Comparison of ENCODE assay signal across 16 mouse cellular contexts in genomic region chr12:117736130-117736529, GRCm38 (mm10).
DNase-seq lines count a peak whose midpoint lies in the region; ATAC-seq lines count a peak whose summit lies in the region.
"Had no signal": no experiment of that assay in that cellular context is flagged by ENCODE, and none has a peak within 500 bp of the region (broad histone marks: within the 10 kb centered on the region; RNA-seq: fewer than 3 reads in every experiment).

No protein-coding gene starts in this region.

- H3K4me2 ChIP-seq in heart, embryonic 16.5 days (ENCODE audit: low read depth, low read length) = no peak overlapping the region
- H3K4me2 ChIP-seq in forebrain, embryonic 15.5 days (replicated peaks) = no peak overlapping the region
- H3K4me2 ChIP-seq in midbrain, embryonic 16.5 days (ENCODE audit: low read length) = no peak overlapping the region
- H3K4me2 ChIP-seq: embryonic facial prominence, embryonic 12.5 days; limb, embryonic 12.5 days; neural tube, embryonic 12.5 days had no signal

- no peaks in the 10 kb centered on the region for H3K27me3 ChIP-seq in heart, embryonic 16.5 days (ENCODE audit: control insufficient read depth, insufficient read depth, low read length)
- H3K27me3 ChIP-seq in forebrain, embryonic 15.5 days = no peaks in the 10 kb centered on the region
- H3K27me3 ChIP-seq in midbrain, embryonic 16.5 days (ENCODE audit: control insufficient read depth, insufficient read depth, low read depth, low read length) = no peaks in the 10 kb centered on the region
- H3K27me3 ChIP-seq: embryonic facial prominence, embryonic 12.5 days; neural tube, embryonic 12.5 days had no signal

- H3K9ac ChIP-seq in heart, embryonic 16.5 days (ENCODE audit: low read length) = 0 out of 2 replicates have a peak overlapping the region, but pooled peaks have one; percentile 14
- no peak overlapping the region for H3K9ac ChIP-seq in forebrain, embryonic 15.5 days (replicated peaks)
- H3K9ac ChIP-seq in midbrain, embryonic 16.5 days (ENCODE audit: low read depth, low read length) = no peak overlapping the region
- H3K9ac ChIP-seq: embryonic facial prominence, embryonic 12.5 days; limb, embryonic 12.5 days; liver, postnatal 0 days; neural tube, embryonic 12.5 days had no signal

- no peaks in the 10 kb centered on the region for H3K36me3 ChIP-seq in heart, embryonic 16.5 days (ENCODE audit: control insufficient read depth, insufficient read depth)
- H3K36me3 ChIP-seq in forebrain, embryonic 15.5 days = 0 out of 2 replicates have a peak, but pooled peaks cover 6% of the 10 kb centered on the region
- peaks cover 9% of the 10 kb centered on the region; the same call in 1 of the 2 replicates for H3K36me3 ChIP-seq in midbrain, embryonic 16.5 days (ENCODE audit: control insufficient read depth, insufficient read depth, low read length)
- H3K36me3 ChIP-seq: embryonic facial prominence, embryonic 12.5 days; limb, embryonic 12.5 days had no signal

- no peak for DNase-seq in heart, postnatal 10 days
- DNase-seq in B cell, adult 2 months = peak; percentile 19 to 23
- no peak for DNase-seq in liver
- DNase-seq in cerebellum, adult 9-11 months = no peak
- DNase-seq: cerebellum, adult 8-10 months; kidney, postnatal 14 days; layer of hippocampus, postnatal 36 days; liver, postnatal 0 days; right cerebral cortex, adult 18-20 months had no signal

- no peak overlapping the region; the same call in 1 of the 2 replicates for H3K27ac ChIP-seq in heart, embryonic 16.5 days (ENCODE audit: low read length)
- H3K27ac ChIP-seq in forebrain, embryonic 15.5 days (replicated peaks) = 0 out of 2 replicates have a peak overlapping the region, but pooled peaks have one; percentile 24
- peak overlapping the region; percentile 57 for H3K27ac ChIP-seq in midbrain, embryonic 16.5 days (ENCODE audit: low read length)
- H3K27ac ChIP-seq: embryonic facial prominence, embryonic 12.5 days; limb, embryonic 12.5 days; neural tube, embryonic 12.5 days had no signal

- no peak overlapping the region for H3K4me3 ChIP-seq in heart, embryonic 16.5 days (ENCODE audit: low read length)
- no peak overlapping the region for H3K4me3 ChIP-seq in forebrain, embryonic 15.5 days
- H3K4me3 ChIP-seq in midbrain, embryonic 16.5 days (ENCODE audit: low read depth, low read length) = no peak overlapping the region
- H3K4me3 ChIP-seq: embryonic facial prominence, embryonic 12.5 days; limb, embryonic 12.5 days; neural tube, embryonic 12.5 days had no signal

- no peaks in the 10 kb centered on the region for H3K9me3 ChIP-seq in heart, embryonic 16.5 days (replicated peaks; ENCODE audit: control insufficient read depth, low read length)
- no peaks in the 10 kb centered on the region for H3K9me3 ChIP-seq in forebrain, embryonic 15.5 days
- H3K9me3 ChIP-seq in midbrain, embryonic 16.5 days (replicated peaks; ENCODE audit: control insufficient read depth, low read length, poor library complexity, severe bottlenecking) = no peaks in the 10 kb centered on the region
- H3K9me3 ChIP-seq: embryonic facial prominence, embryonic 12.5 days; limb, embryonic 12.5 days; neural tube, embryonic 12.5 days had no signal

- no peak for ATAC-seq in heart, embryonic 16.5 days (replicated peaks; ENCODE audit: extremely low read depth, insufficient read depth, low FRiP score)
- ATAC-seq in forebrain, embryonic 15.5 days (replicated peaks) = no peak
- ATAC-seq in midbrain, embryonic 16.5 days = no peak
- ATAC-seq: intestine, postnatal 0 days; liver, postnatal 0 days had no signal

- 64% methylated on average over 3 of the region's 3 CpGs for WGBS in heart, embryonic 16.5 days
- 93% methylated on average over 3 of the region's 3 CpGs for WGBS in forebrain, embryonic 15.5 days
- WGBS in midbrain, embryonic 16.5 days = 89% methylated on average over 3 of the region's 3 CpGs

- H3K4me1 ChIP-seq in heart, embryonic 16.5 days (ENCODE audit: control insufficient read depth, insufficient read depth, low read length) = peaks cover 16% of the 10 kb centered on the region
- peaks cover 21% of the 10 kb centered on the region for H3K4me1 ChIP-seq in forebrain, embryonic 15.5 days
- H3K4me1 ChIP-seq in midbrain, embryonic 16.5 days (ENCODE audit: control insufficient read depth, insufficient read depth, low read length) = peaks cover 10% of the 10 kb centered on the region; the same call in 1 of the 2 replicates

- intact Hi-C loops in heart, postnatal 10 days (cut with DNase I) = no loop called here

Comparison
In these comparisons a context has a peak if more than half of its experiments do, and no peak if none do; other contexts are left out.
1. DNase-seq: peak in B cell, adult 2 months (2 of 2); none in heart, postnatal 10 days (0 of 2), liver (single experiment) and cerebellum, adult 9-11 months (single experiment).